Mouse (Mus musculus) liver, adult 2 months (tissue): ENCODE results near the gene Grin2c. TPM values are rescaled to one million over a fixed set of nuclear protein-coding genes. Genes with fewer than 3 reads are reported as not detected.

Source experiments
- DNase-seq: peaks from one replicate; pipeline ENCODE4 v3.0.0-alpha.2; 2011; ENCODE audit warnings: low read depth, low spot score; ENCODE audit errors: extremely low read depth
- H3K27ac ChIP-seq: fragments of 200-500 bp; replicated peaks from 2 replicates; pipeline ENCODE4 v1.5.1; 2012; ENCODE audit warnings: low read depth, mild to moderate bottlenecking, control low read depth, inconsistent platforms, low read length; ENCODE audit not compliant: insufficient read depth
- H3K27me3 ChIP-seq: fragments of 200-500 bp; 2 replicates; pipeline ENCODE4 v1.6.1; 2012; ENCODE audit warnings: mild to moderate bottlenecking, moderate library complexity, low read length, inconsistent platforms; ENCODE audit not compliant: control insufficient read depth, insufficient read depth
- H3K36me3 ChIP-seq: fragments of 200-500 bp; 2 replicates; pipeline ENCODE4 v1.6.1; 2012; ENCODE audit warnings: low read length, inconsistent platforms; ENCODE audit not compliant: control insufficient read depth, insufficient read depth
- H3K4me1 ChIP-seq: fragments of 200-500 bp; 2 replicates; pipeline ENCODE4 v1.6.1; 2011; ENCODE audit warnings: low read length; ENCODE audit not compliant: control insufficient read depth, insufficient read depth
- H3K4me3 ChIP-seq: fragments of 200-500 bp; 2 replicates; pipeline ENCODE4 v1.5.1; 2011; ENCODE audit warnings: low read depth, mild to moderate bottlenecking, control low read depth, low read length, moderate library complexity; ENCODE audit not compliant: insufficient read depth
- H3K79me2 ChIP-seq: fragments of 200-500 bp; 2 replicates; pipeline ENCODE4 v1.6.1; 2012; ENCODE audit warnings: inconsistent platforms, mild to moderate bottlenecking, low read length, moderate library complexity; ENCODE audit not compliant: control insufficient read depth, insufficient read depth
- H3K9ac ChIP-seq: fragments of 200-500 bp; 2 replicates; pipeline ENCODE4 v1.6.1; 2012; ENCODE audit warnings: low read depth, mild to moderate bottlenecking, control low read depth, inconsistent platforms, low read length
- CTCF ChIP-seq: fragments of 200-500 bp; IDR thresholded peaks from 2 replicates; pipeline ENCODE4 v1.5.1; 2011; ENCODE audit warnings: low read depth, low read length, control low read depth
- POLR2A ChIP-seq: fragments of 200-500 bp; IDR thresholded peaks from 2 replicates; pipeline ENCODE4 v1.6.1; 2011; ENCODE audit warnings: low read length, control low read depth; ENCODE audit not compliant: insufficient read depth; ENCODE audit errors: extremely low read depth
- WGBS: fragments of 180-500 bp; shearing (Covaris S2); methylation state at CpG from one replicate; pipeline ENCODE4 v1.1.7; 2018; 5-methylcytosine and 5-hydroxymethylcytosine counted together
- polyA plus RNA-seq: library from polyadenylated mRNA; depleted of rRNA; stranded (reverse); fragments of >200 nt; gene quantifications from 2 replicates; pipeline ENCODE4 v1.2.3, GENCODE M21; 2012
- total RNA-seq: library from RNA; depleted of rRNA; stranded (reverse); fragments of >200 nt; gene quantifications from 2 replicates; pipeline ENCODE4 v1.2.3, GENCODE M21; 2014

Gene Grin2c
- total and polyA plus RNA-seq, 2 experiments: 0.07 TPM; not detected in 1

- 89% methylated on average over 11 of the region's 11 CpGs for WGBS
- no peaks in the 10 kb centered on the region for H3K79me2 ChIP-seq
- H3K9ac ChIP-seq: no peak overlapping the region
- DNase-seq: no peak
- no peaks in the 10 kb centered on the region; the same call in 1 of the 2 replicates for H3K4me1 ChIP-seq
- peaks cover 15% of the 10 kb centered on the region for H3K27me3 ChIP-seq
- H3K4me3 ChIP-seq: no peak overlapping the region
- TF ChIP-seq CTCF (no peak), POLR2A (no peak)
- H3K36me3 ChIP-seq: no peaks in the 10 kb centered on the region
- H3K27ac ChIP-seq: no peak overlapping the region
Observed at GRCm38 (mm10) chr11:115262954-115263353, 4.1 kb downstream of the Grin2c start.

- Histone ChIP-seq H3K27me3 (peaks cover 12% of the 10 kb centered on the region), H3K36me3 (no peaks in the 10 kb centered on the region), H3K4me1 (no peaks in the 10 kb centered on the region), H3K27ac (no peak overlapping the region), H3K4me3 (no peak overlapping the region), H3K79me2 (no peaks in the 10 kb centered on the region), H3K9ac (no peak overlapping the region)
- TF ChIP-seq POLR2A (no peak), CTCF (no peak)
- no peak for DNase-seq
- WGBS: 85% methylated on average over 4 of the region's 4 CpGs
Observed at GRCm38 (mm10) chr11:115259134-115259533, 7.9 kb downstream of the Grin2c start.

DNA sequence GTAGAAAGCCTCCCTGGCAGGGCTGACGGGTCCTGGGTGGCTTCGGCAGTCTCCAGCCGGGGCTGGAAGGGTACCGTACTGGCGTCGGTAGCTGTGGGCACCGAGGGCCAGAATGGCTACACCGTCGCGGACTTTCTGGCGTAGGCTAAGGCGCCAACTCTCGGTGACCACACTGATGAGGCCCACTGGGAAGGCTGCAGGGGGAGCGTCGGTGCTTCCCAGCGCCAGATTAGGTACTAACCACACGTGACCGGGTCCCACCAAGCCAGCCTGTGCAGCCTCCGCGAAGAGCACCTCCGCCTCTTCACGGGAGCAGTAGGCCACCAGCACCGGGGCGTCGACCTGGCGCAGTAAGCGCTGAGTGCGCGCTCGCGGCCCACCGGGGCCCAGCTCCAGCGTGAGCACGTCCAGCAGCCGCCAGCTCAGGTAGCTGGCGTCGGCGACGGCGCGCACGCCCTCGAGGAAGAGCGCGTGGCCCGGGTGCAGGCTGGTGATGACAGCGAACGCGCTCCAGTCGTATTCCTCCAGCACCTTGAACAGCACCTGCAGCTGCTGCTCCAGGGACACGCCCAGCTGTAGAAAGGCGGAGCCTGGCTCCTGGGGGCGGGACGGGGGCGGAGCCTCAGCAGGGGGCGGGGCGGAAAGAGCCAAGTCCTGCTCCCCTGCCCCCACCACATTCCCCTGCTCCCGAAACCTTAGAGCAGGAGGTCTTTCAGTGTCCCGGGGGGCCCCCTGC lies 9.1 kb downstream of the Grin2c start:
- 20% methylated on average over 59 of the region's 59 CpGs for WGBS
- H3K27ac ChIP-seq: no peak overlapping the region
- no peak for DNase-seq
- no peaks in the 10 kb centered on the region for H3K4me1 ChIP-seq
- TF ChIP-seq CTCF (no peak), POLR2A (no peak)
- H3K9ac ChIP-seq: no peak overlapping the region
- peaks cover 12% of the 10 kb centered on the region for H3K27me3 ChIP-seq
- H3K36me3 ChIP-seq: no peaks in the 10 kb centered on the region
- H3K4me3 ChIP-seq: no peak overlapping the region
- H3K79me2 ChIP-seq: no peaks in the 10 kb centered on the region

DNA sequence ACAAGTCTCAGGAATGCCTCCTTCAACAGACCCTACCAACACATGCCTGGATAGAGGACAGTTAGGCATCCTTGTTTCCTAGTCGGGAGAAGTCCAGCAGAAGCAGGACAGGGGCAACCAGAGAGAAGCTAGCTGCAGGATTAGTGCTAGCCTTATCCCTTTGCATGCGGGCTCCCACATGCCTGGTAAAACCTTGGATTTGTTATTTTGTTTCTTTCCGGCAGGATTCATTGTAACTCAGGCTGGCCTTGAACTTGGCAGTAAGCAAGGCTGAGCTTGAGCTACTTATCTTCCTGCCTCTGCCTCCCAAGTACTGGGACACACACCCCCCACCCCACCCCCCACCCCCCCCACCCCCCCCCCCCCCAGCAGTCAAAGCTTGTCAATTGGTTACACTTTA lies 15.8 kb downstream of the Grin2c start:
- H3K4me1 ChIP-seq: peaks cover 5% of the 10 kb centered on the region
- peaks cover 16% of the 10 kb centered on the region for H3K27me3 ChIP-seq
- TF ChIP-seq POLR2A: no peak
- TF ChIP-seq CTCF: no peak
- H3K4me3 ChIP-seq: no peak overlapping the region
- no peaks in the 10 kb centered on the region for H3K36me3 ChIP-seq
- no peak for DNase-seq
- H3K79me2 ChIP-seq: no peaks in the 10 kb centered on the region
- no peak overlapping the region for H3K27ac ChIP-seq
- no peak overlapping the region for H3K9ac ChIP-seq
- 74% methylated on average over 3 of the region's 3 CpGs for WGBS

DNA sequence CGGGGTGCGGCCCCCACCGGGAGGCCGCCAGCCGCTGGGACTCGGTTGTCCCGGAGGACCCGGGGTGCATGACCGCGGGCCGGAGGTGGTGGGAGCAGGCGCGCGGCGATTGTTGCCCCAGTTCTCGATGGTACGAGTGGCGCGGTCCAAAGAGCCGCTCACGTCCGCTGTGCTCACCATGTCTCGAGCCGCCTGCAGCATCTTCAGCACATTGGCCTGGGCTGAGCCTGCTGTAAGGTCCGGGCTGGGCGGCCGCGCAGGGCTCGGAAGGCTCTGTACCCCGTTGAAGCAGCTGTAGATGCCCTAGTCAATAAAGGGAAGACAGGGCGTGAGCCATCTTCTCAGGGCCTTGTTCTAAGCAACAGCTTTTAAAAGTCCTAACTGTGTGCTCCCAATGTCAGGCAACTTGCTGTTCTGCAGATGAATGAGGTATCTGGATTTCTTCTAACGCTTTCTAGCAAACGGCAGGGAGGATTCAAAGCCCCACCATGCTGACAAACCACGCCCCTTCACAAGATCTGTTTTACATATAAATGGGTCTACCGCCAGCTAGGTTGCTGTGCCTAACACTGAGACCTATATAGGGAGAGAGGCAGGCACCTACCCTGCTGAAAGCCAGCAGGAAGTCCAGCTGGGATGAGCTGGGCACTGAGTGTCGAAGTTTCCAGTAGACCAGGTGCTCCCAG lies 16.5 kb downstream of the Grin2c start:
- Histone ChIP-seq H3K4me3 (no peak overlapping the region; the same call in 1 of the 2 replicates), H3K27ac (no peak overlapping the region), H3K4me1 (peaks cover 5% of the 10 kb centered on the region), H3K27me3 (peaks cover 14% of the 10 kb centered on the region), H3K79me2 (no peaks in the 10 kb centered on the region), H3K36me3 (no peaks in the 10 kb centered on the region), H3K9ac (no peak overlapping the region)
- 9% methylated on average over 36 of the region's 36 CpGs for WGBS
- DNase-seq: no peak
- no peak for TF ChIP-seq POLR2A
- TF ChIP-seq CTCF: no peak

GRCm38 (mm10) chr11:115249721-115250404 lies 17.2 kb downstream of the Grin2c start:
- H3K36me3 ChIP-seq: no peaks in the 10 kb centered on the region
- TF ChIP-seq POLR2A: no peak
- peak; percentile 66 for TF ChIP-seq CTCF
- 6% methylated on average over 63 of the region's 63 CpGs for WGBS
- peaks cover 8% of the 10 kb centered on the region for H3K4me1 ChIP-seq
- H3K4me3 ChIP-seq: peak overlapping the region; percentile 29; the same call in 1 of the 2 replicates
- no peaks in the 10 kb centered on the region for H3K79me2 ChIP-seq
- H3K27ac ChIP-seq: no peak overlapping the region
- peak overlapping the region; percentile 47 for H3K9ac ChIP-seq
- peak; percentile 55 for DNase-seq
- H3K27me3 ChIP-seq: peaks cover 14% of the 10 kb centered on the region
